Mouse (Mus musculus) hindbrain, embryonic 16.5 days (tissue): ENCODE measurements at regions not wholly inside any gene's neighbourhood (a gene's known extent, or its start where the extent isn't known, plus 50 kb on each side); places are given as distances from the start of the nearest gene placed in this dataset.

Source experiments
- ATAC-seq: fragments of 200-750 bp; cut with Nextera tagmentation; 2 replicates; pipeline ENCODE4 v1.8.0; 2017; ENCODE audit warnings: moderate TSS enrichment, moderate library complexity
- H3K27ac ChIP-seq: fragments of 300-500 bp; sonication (generic); 2 replicates; pipeline ENCODE4 v1.5.1; 2014; ENCODE audit warnings: low read depth, mild to moderate bottlenecking, control low read depth, low read length, moderate library complexity
- H3K27me3 ChIP-seq: fragments of 300-500 bp; sonication (generic); replicated peaks from 2 replicates; pipeline ENCODE4 v1.6.1; 2014; ENCODE audit warnings: low read length; ENCODE audit not compliant: control insufficient read depth, insufficient read depth
- H3K36me3 ChIP-seq: fragments of 300-500 bp; sonication (generic); 2 replicates; pipeline ENCODE4 v1.6.1; 2014; ENCODE audit warnings: mild to moderate bottlenecking, low read length, moderate library complexity, mixed read lengths; ENCODE audit not compliant: control insufficient read depth, insufficient read depth
- H3K4me1 ChIP-seq: fragments of 300-500 bp; sonication (generic); 2 replicates; pipeline ENCODE4 v1.6.1; 2014; ENCODE audit warnings: low read depth, low read length; ENCODE audit not compliant: control insufficient read depth, insufficient read depth
- H3K4me2 ChIP-seq: fragments of 300-500 bp; sonication (generic); 2 replicates; pipeline ENCODE4 v1.6.1; 2014; ENCODE audit warnings: mild to moderate bottlenecking, low read length, control low read depth, moderate library complexity
- H3K4me3 ChIP-seq: fragments of 300-500 bp; sonication (generic); 2 replicates; pipeline ENCODE4 v1.5.1; 2014; ENCODE audit warnings: mild to moderate bottlenecking, low read length, control low read depth, moderate library complexity
- H3K9ac ChIP-seq: fragments of 300-500 bp; sonication (generic); 2 replicates; pipeline ENCODE4 v1.6.1; 2014; ENCODE audit warnings: low read depth, mild to moderate bottlenecking, control low read depth, low read length, moderate library complexity
- H3K9me3 ChIP-seq: fragments of 300-500 bp; sonication (generic); 2 replicates; pipeline ENCODE4 v1.6.1; 2014; ENCODE audit warnings: mild to moderate bottlenecking, low read length, moderate library complexity; ENCODE audit not compliant: control insufficient read depth
- WGBS: fragments of 180-500 bp; shearing (Covaris S2); extraction: QIAGEN DNeasy Blood & Tissue Kit; methylation state at CpG from one replicate; pipeline ENCODE4 v1.1.7; 2014; 5-methylcytosine and 5-hydroxymethylcytosine counted together

DNA sequence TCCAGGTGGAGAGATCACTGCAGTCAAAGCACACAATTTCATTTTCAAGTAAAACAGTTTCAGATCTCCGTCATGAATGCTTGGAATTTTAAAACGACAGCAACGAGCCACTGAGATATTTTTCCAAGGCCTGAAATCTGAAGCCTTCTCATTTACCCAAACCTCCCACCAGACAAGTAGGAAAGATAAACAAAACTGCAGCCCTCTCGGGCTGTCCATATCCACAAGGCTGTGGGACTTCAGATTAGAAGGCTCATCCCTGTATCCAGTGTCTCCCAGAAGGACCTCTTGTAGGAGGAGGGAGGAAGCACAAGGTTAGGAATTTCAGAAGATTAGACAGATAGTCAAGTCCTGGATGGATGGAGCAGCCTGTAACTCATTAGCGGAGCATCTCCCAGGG lies 106.1 kb upstream of the Tcf21 start:
- H3K27ac ChIP-seq: no peak overlapping the region
- no peaks in the 10 kb centered on the region for H3K4me1 ChIP-seq
- H3K4me2 ChIP-seq: no peak overlapping the region
- no peaks in the 10 kb centered on the region for H3K36me3 ChIP-seq
- no peaks in the 10 kb centered on the region for H3K27me3 ChIP-seq
- no peak overlapping the region for H3K9ac ChIP-seq
- no peak overlapping the region for H3K4me3 ChIP-seq
- H3K9me3 ChIP-seq: no peaks in the 10 kb centered on the region
- no peak for ATAC-seq
- WGBS: 84% methylated on average over 5 of the region's 5 CpGs

GRCm38 (mm10) chr10:22921035-22921965 lies 101.3 kb upstream of the Tcf21 start:
- H3K4me1 ChIP-seq: no peaks in the 10 kb centered on the region
- no peak overlapping the region for H3K4me2 ChIP-seq
- no peak for ATAC-seq
- WGBS: 77% methylated on average over 11 of the region's 11 CpGs
- H3K9me3 ChIP-seq: no peaks in the 10 kb centered on the region
- H3K9ac ChIP-seq: no peak overlapping the region
- H3K27ac ChIP-seq: no peak overlapping the region
- no peaks in the 10 kb centered on the region for H3K36me3 ChIP-seq
- H3K4me3 ChIP-seq: no peak overlapping the region
- no peaks in the 10 kb centered on the region for H3K27me3 ChIP-seq

GRCm38 (mm10) chr10:22919869-22920268 lies 99.9 kb upstream of the Tcf21 start:
- no peak overlapping the region for H3K4me3 ChIP-seq
- no peaks in the 10 kb centered on the region for H3K4me1 ChIP-seq
- no peak overlapping the region for H3K9ac ChIP-seq
- no peak for ATAC-seq
- H3K27me3 ChIP-seq: no peaks in the 10 kb centered on the region
- no peak overlapping the region for H3K4me2 ChIP-seq
- H3K9me3 ChIP-seq: no peaks in the 10 kb centered on the region
- no peak overlapping the region for H3K27ac ChIP-seq
- H3K36me3 ChIP-seq: no peaks in the 10 kb centered on the region
- WGBS: 79% methylated on average over 1 of the region's 1 CpGs

DNA sequence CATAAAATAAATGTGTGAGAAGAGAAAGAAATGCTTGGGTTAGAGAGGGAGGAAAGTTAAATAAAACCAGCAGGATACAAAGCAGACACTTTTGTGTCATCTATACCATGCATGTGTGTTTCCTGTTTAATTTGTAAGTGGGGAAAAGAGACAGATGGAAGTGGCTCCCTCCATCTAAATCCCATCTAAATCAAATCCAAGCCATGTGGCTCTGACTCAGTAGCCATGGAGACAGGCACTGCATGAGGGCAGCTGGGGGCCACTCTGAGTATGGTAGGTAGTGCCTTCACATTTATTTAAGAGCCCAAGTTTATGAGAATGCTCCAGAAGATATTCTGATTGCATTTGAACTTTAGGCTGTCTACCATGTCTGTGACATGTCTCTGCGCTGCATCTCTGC lies 97.8 kb upstream of the Tcf21 start:
- Histone ChIP-seq H3K4me3 (no peak overlapping the region), H3K36me3 (no peaks in the 10 kb centered on the region), H3K9ac (no peak overlapping the region), H3K27ac (no peak overlapping the region), H3K4me2 (no peak overlapping the region), H3K27me3 (no peaks in the 10 kb centered on the region), H3K4me1 (no peaks in the 10 kb centered on the region), H3K9me3 (no peaks in the 10 kb centered on the region)
- 95% methylated on average over 1 of the region's 1 CpGs for WGBS
- ATAC-seq: no peak

DNA sequence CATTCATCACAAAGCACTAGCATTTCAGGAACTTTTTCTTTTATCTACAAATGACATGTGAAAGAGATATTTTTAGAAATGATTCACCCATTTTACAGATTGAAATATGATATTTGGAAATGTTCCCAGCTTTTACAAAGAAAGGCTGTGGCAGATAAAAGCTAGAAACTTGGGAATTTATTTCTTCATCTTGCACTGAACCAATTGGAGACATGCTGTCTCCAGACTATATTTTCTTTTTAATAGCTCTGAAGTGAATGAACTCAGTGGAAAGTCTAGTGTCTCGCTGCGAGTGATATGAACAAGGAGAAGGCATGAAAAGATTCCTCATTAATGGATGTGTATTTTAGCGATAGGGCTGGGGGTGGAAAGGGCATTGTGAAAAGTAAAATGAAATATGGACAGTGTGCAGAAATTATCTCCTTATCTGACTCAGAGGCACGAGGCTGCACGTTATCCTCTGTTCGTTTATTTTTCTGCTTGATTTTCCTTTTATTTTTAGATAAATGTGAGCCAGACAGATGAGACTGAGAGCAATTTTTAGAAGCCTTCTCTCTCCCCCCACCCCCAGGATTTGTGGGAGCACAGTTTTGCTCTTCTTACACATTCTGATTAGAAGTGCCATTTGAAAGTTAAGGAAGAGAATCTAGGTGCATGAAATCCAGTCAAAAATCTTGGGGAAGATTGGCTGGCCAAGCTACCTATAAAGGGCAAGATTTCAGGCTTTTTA lies 96.0 kb upstream of the Tcf21 start:
- H3K36me3 ChIP-seq: no peaks in the 10 kb centered on the region
- H3K27ac ChIP-seq: no peak overlapping the region
- no peaks in the 10 kb centered on the region for H3K4me1 ChIP-seq
- no peak overlapping the region for H3K9ac ChIP-seq
- no peak overlapping the region for H3K4me2 ChIP-seq
- no peaks in the 10 kb centered on the region for H3K9me3 ChIP-seq
- no peak for ATAC-seq
- no peak overlapping the region for H3K4me3 ChIP-seq
- 76% methylated on average over 6 of the region's 6 CpGs for WGBS
- H3K27me3 ChIP-seq: no peaks in the 10 kb centered on the region

DNA sequence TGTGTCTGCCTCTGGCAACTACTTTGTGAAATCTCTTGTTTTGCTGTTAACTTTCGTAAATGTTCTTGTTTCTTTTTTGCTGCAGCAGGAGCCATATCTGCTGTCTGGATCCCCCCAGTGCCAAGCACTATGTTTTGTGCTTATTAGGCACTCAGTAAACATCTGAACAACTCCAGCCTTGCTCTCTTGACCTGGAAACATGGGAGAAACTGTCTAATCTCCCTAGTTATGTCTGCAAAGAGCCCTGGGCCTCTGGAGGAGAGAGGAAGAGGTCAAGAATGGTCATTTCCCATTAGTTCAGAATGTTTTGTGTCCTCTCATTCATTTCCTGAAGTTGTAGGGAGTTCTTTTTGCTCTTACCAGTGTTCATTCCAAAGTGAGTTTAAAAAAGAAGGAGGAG lies 93.1 kb upstream of the Tcf21 start:
- no peak for ATAC-seq
- no peak overlapping the region for H3K9ac ChIP-seq
- no peak overlapping the region for H3K27ac ChIP-seq
- no peaks in the 10 kb centered on the region for H3K27me3 ChIP-seq
- H3K4me1 ChIP-seq: no peaks in the 10 kb centered on the region
- no peaks in the 10 kb centered on the region for H3K9me3 ChIP-seq
- no peaks in the 10 kb centered on the region for H3K36me3 ChIP-seq
- no peak overlapping the region for H3K4me3 ChIP-seq
- no peak overlapping the region for H3K4me2 ChIP-seq
- WGBS: 91% methylated on average over 1 of the region's 1 CpGs

- no peaks in the 10 kb centered on the region for H3K27me3 ChIP-seq
- WGBS: 85% methylated on average over 6 of the region's 6 CpGs
- no peaks in the 10 kb centered on the region for H3K9me3 ChIP-seq
- no peak overlapping the region for H3K4me3 ChIP-seq
- no peaks in the 10 kb centered on the region for H3K36me3 ChIP-seq
- no peak overlapping the region for H3K27ac ChIP-seq
- no peak overlapping the region for H3K4me2 ChIP-seq
- no peaks in the 10 kb centered on the region for H3K4me1 ChIP-seq
- no peak overlapping the region for H3K9ac ChIP-seq
- ATAC-seq: no peak
These were observed 88.7 kb upstream of the Tcf21 start for GRCm38 (mm10) chr10:22908640-22909039.

DNA sequence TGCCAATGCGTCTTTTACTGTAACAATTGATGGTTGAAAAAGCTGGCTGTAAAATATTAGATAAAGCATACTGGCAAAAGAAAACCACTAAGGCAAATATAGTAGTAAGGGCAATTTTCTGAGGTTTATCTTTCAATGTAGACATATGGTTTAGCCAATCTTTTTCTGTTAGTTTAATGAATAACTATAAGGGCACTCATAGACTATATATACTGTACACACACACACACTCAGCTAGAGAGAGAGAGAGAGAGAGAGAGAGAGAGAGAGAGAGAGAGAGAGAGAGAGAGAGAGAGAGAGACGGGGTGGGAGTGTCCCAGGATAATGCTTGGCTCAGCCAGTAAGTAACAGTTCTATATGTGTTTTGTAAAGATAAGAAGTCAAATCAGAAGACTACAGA lies 85.3 kb upstream of the Tcf21 start:
- H3K9ac ChIP-seq: no peak overlapping the region
- no peaks in the 10 kb centered on the region for H3K27me3 ChIP-seq
- 91% methylated on average over 2 of the region's 2 CpGs for WGBS
- no peaks in the 10 kb centered on the region for H3K4me1 ChIP-seq
- no peaks in the 10 kb centered on the region for H3K9me3 ChIP-seq
- no peaks in the 10 kb centered on the region for H3K36me3 ChIP-seq
- no peak for ATAC-seq
- no peak overlapping the region for H3K4me3 ChIP-seq
- H3K27ac ChIP-seq: no peak overlapping the region
- no peak overlapping the region for H3K4me2 ChIP-seq

DNA sequence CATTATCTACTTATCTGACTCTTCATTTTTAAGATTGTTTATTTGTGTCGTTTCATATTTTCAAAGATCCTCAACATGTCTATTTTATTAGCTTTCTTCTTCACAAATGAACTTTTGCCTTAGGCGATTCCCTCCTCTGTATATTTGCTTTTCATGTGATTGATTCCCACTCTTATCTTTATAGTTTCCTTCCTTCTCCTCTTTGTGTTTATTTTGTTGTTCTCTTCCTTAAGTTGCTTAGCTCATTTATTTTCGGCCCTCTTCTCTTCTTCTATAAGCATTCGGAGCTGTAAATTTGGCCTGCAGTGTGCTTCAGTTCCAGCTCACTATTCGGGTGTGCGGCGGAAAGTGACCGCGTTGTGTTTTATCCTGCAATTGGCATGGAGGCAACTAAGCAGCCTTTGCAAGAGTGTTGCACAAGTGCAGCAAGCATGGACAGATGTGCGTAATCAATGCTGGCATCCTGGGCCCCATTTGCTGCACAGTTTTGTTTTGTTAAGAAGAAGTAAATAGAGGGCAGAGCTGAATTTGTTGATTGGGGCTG lies 73.5 kb upstream of the Tcf21 start:
- H3K27me3 ChIP-seq: no peaks in the 10 kb centered on the region
- WGBS: 89% methylated on average over 10 of the region's 10 CpGs
- H3K4me1 ChIP-seq: no peaks in the 10 kb centered on the region

More for the DNA sequence above, 73.5 kb upstream of the Tcf21 start:
- Histone ChIP-seq H3K36me3 (no peaks in the 10 kb centered on the region), H3K27ac (no peak overlapping the region), H3K9me3 (no peaks in the 10 kb centered on the region), H3K4me2 (no peak overlapping the region), H3K9ac (no peak overlapping the region), H3K4me3 (no peak overlapping the region)
- no peak for ATAC-seq
